Mouse (Mus musculus) C2C12 (cell line): ENCODE data around the gene Zfp131.

Source experiments
- CEBPB ChIP-seq: IDR thresholded peaks from one replicate; pipeline ENCODE4 v1.6.1; 2011; ENCODE audit warnings: low read depth, mild to moderate bottlenecking, control low read depth, moderate library complexity
- CTCF ChIP-seq: IDR thresholded peaks from one replicate; pipeline ENCODE4 v1.5.1; 2011; ENCODE audit not compliant: control insufficient read depth, insufficient read depth, insufficient read length
- FOSL1 ChIP-seq: IDR thresholded peaks from one replicate; pipeline ENCODE4 v1.8.0; 2011; ENCODE audit warnings: mild to moderate bottlenecking, low read length; ENCODE audit not compliant: poor library complexity, insufficient read depth, severe bottlenecking
- MAX ChIP-seq: IDR thresholded peaks from one replicate; pipeline ENCODE4 v1.6.1; 2011; ENCODE audit warnings: mild to moderate bottlenecking, control low read depth
- MYOD1 ChIP-seq: IDR thresholded peaks from one replicate; pipeline ENCODE4 v1.6.1; 2011; ENCODE audit warnings: low read depth; ENCODE audit not compliant: control insufficient read depth, insufficient read length
- MYOG ChIP-seq: IDR thresholded peaks from one replicate; pipeline ENCODE4 v1.6.1; 2011; ENCODE audit not compliant: control insufficient read depth, insufficient read length; ENCODE audit errors: extremely low read depth
- USF1 ChIP-seq: IDR thresholded peaks from one replicate; pipeline ENCODE4 v1.6.1; 2011; ENCODE audit warnings: low read depth, mild to moderate bottlenecking, control low read depth, moderate library complexity

- TF ChIP-seq USF1 (no peak), CTCF (no peak), CEBPB (no peak), MAX (no peak), MYOG (no peak), MYOD1 (no peak), FOSL1 (no peak)
Observed at GRCm38 (mm10) chr13:119808937-119809336, 18.2 kb upstream of the Zfp131 start.
